Mouse (Mus musculus) thymus, postnatal 0 days (tissue): ENCODE results near the gene Pde7b. TPM values are rescaled to one million over a fixed set of nuclear protein-coding genes. Genes with fewer than 3 reads are reported as not detected.

ENCODE experiments used
- DNase-seq: peaks from one replicate; pipeline ENCODE4 v3.0.0-alpha.2; 2015; ENCODE audit warnings: low spot score
- polyA plus RNA-seq: library from polyadenylated mRNA; unstranded; fragments of >200 nt; fragmentation: Nextera tagmentation; extraction: Ambion mirVana; gene quantifications from 2 replicates; pipeline ENCODE4 v1.2.1, GENCODE M21; 2015

Pde7b gene
- polyA plus RNA-seq, 1 experiment from 2014 or later, result 0.61 TPM

- DNase-seq, result no peak
These were observed 174.1 kb downstream of the Pde7b start for GRCm38 (mm10) chr10:20550771-20551170.

- DNase-seq, result no peak
These were observed 174.7 kb downstream of the Pde7b start for GRCm38 (mm10) chr10:20550161-20550560.

GRCm38 (mm10) chr10:20548833-20549710 is 175.8 kb downstream of the Pde7b start:
- no peak for DNase-seq

GRCm38 (mm10) chr10:20547951-20548551 is 176.8 kb downstream of the Pde7b start:
- peak; percentile 20 for DNase-seq

- no peak for DNase-seq
These were observed 181.8 kb downstream of the Pde7b start for GRCm38 (mm10) chr10:20543121-20543520.

GRCm38 (mm10) chr10:20533811-20534210 is 191.1 kb downstream of the Pde7b start:
- DNase-seq, result no peak

- no peak for DNase-seq
These were observed 193.0 kb downstream of the Pde7b start for GRCm38 (mm10) chr10:20531921-20532320.

GRCm38 (mm10) chr10:20528544-20529411 is 196.1 kb downstream of the Pde7b start:
- no peak for DNase-seq

GRCm38 (mm10) chr10:20527737-20528136 is 197.1 kb downstream of the Pde7b start:
- no peak for DNase-seq

- no peak for DNase-seq
These were observed 206.4 kb downstream of the Pde7b start for GRCm38 (mm10) chr10:20518529-20518889.

- peak; percentile 31 for DNase-seq
These were observed 206.9 kb downstream of the Pde7b start for GRCm38 (mm10) chr10:20517756-20518528.

- no peak for DNase-seq
These were observed 211.0 kb downstream of the Pde7b start for GRCm38 (mm10) chr10:20513891-20514290.

GRCm38 (mm10) chr10:20513461-20513860 is 211.4 kb downstream of the Pde7b start:
- no peak for DNase-seq

- no peak for DNase-seq
These were observed 215.1 kb downstream of the Pde7b start for GRCm38 (mm10) chr10:20509819-20510218.

GRCm38 (mm10) chr10:20508497-20508896 is 216.4 kb downstream of the Pde7b start:
- no peak for DNase-seq

GRCm38 (mm10) chr10:20507732-20508412 is 217.0 kb downstream of the Pde7b start:
- no peak for DNase-seq

- no peak for DNase-seq
These were observed 217.8 kb downstream of the Pde7b start for GRCm38 (mm10) chr10:20507069-20507468.

- DNase-seq, result no peak
These were observed 219.4 kb downstream of the Pde7b start for GRCm38 (mm10) chr10:20505454-20505853.

- peak; percentile 24 for DNase-seq
These were observed 220.1 kb downstream of the Pde7b start for GRCm38 (mm10) chr10:20504800-20505199.

- DNase-seq, result no peak
These were observed 221.4 kb downstream of the Pde7b start for GRCm38 (mm10) chr10:20503265-20504025.
